Mouse (Mus musculus): ENCODE measurements around the gene Plxnb2.

Gene Plxnb2

GRCm38 (mm10) chr15:89149271-89150040 lies 31.1 kb downstream of the Plxnb2 start, which contains the start of gene Mapk11:
Mapk11 (minus strand) TSS chr15:89149628.
- peak in 1 of 2 experiments; percentile 54 for DNase-seq (ENCODE audit: low spot score in 2 of 2)

- DNase-seq (ENCODE audit: low spot score in 2 of 2) = no peak
Observed at GRCm38 (mm10) chr15:89148496-89149270, 31.9 kb downstream of the Plxnb2 start.

- no peak for DNase-seq (ENCODE audit: low spot score in 2 of 2)
Observed at GRCm38 (mm10) chr15:89147895-89148294, 32.7 kb downstream of the Plxnb2 start.

GRCm38 (mm10) chr15:89147456-89147855 lies 33.1 kb downstream of the Plxnb2 start:
- no peak for DNase-seq (ENCODE audit: low spot score in 2 of 2)

GRCm38 (mm10) chr15:89147024-89147423 lies 33.6 kb downstream of the Plxnb2 start:
- peak in 1 of 2 experiments; percentile 66 for DNase-seq (ENCODE audit: low spot score in 2 of 2)

- DNase-seq (ENCODE audit: low spot score in 2 of 2) = peak; percentile 75
Observed at GRCm38 (mm10) chr15:89146537-89146936, 34.1 kb downstream of the Plxnb2 start.

- DNase-seq (ENCODE audit: low spot score in 2 of 2) = no peak
Observed at GRCm38 (mm10) chr15:89145813-89146350, 34.7 kb downstream of the Plxnb2 start.

GRCm38 (mm10) chr15:89144965-89145364 lies 35.6 kb downstream of the Plxnb2 start:
- DNase-seq (ENCODE audit: low spot score in 2 of 2) = no peak

- DNase-seq (ENCODE audit: low spot score in 2 of 2) = no peak
Observed at GRCm38 (mm10) chr15:89143134-89143533, 37.5 kb downstream of the Plxnb2 start.

- no peak for DNase-seq (ENCODE audit: low spot score in 2 of 2)
Observed at GRCm38 (mm10) chr15:89141905-89142304, 38.7 kb downstream of the Plxnb2 start.

GRCm38 (mm10) chr15:89141443-89141842 lies 39.1 kb downstream of the Plxnb2 start:
- no peak for DNase-seq (ENCODE audit: low spot score in 2 of 2)

GRCm38 (mm10) chr15:89140659-89141252 lies 39.8 kb downstream of the Plxnb2 start, which contains the start of gene Mapk12:
Mapk12 (minus strand) TSS chr15:89140703.
- DNase-seq (ENCODE audit: low spot score in 2 of 2) = peak in 1 of 2 experiments; percentile 51

GRCm38 (mm10) chr15:89140048-89140658 lies 40.4 kb downstream of the Plxnb2 start:
- peak; percentile 78 to 86 for DNase-seq (ENCODE audit: low spot score in 2 of 2)

GRCm38 (mm10) chr15:89138531-89138930 lies 42.1 kb downstream of the Plxnb2 start:
- DNase-seq (ENCODE audit: low spot score in 2 of 2) = no peak

- DNase-seq (ENCODE audit: low spot score in 2 of 2) = no peak
Observed at GRCm38 (mm10) chr15:89138046-89138405, 42.6 kb downstream of the Plxnb2 start.

- DNase-seq (ENCODE audit: low spot score in 2 of 2) = no peak
Observed at GRCm38 (mm10) chr15:89137378-89138045, 43.1 kb downstream of the Plxnb2 start.

- no peak for DNase-seq (ENCODE audit: low spot score in 2 of 2)
Observed at GRCm38 (mm10) chr15:89136461-89137155, 44.0 kb downstream of the Plxnb2 start.

GRCm38 (mm10) chr15:89131316-89131715 lies 49.3 kb downstream of the Plxnb2 start:
- DNase-seq (ENCODE audit: low spot score in 2 of 2) = no peak

GRCm38 (mm10) chr15:89130245-89130644 lies 50.3 kb downstream of the Plxnb2 start:
- DNase-seq (ENCODE audit: low spot score in 2 of 2) = no peak

All from frontal cortex, postnatal 36 days (tissue).